Mouse (Mus musculus) embryonic fibroblast, embryonic 13.5 days (primary cell): ENCODE results near the gene Csnk1g2.

Source experiments
- CTCF ChIP-seq: IDR thresholded peaks from 2 replicates; pipeline ENCODE4 v1.5.1; 2011; ENCODE audit warnings: mild to moderate bottlenecking, control low read depth, low read length, moderate library complexity, borderline replicate concordance; ENCODE audit not compliant: insufficient read depth
- POLR2A ChIP-seq: IDR thresholded peaks from 2 replicates; pipeline ENCODE4 v1.6.1; 2011; ENCODE audit warnings: low read depth, mild to moderate bottlenecking, control low read depth, low read length, moderate library complexity

GRCm38 (mm10) chr10:80621940-80622660 lies 538 bp upstream of the Csnk1g2 start:
- TF ChIP-seq CTCF (no peak), POLR2A (peak; percentile 59)
